Mouse (Mus musculus): ENCODE results near the gene Pdcd1lg2.

DNA sequence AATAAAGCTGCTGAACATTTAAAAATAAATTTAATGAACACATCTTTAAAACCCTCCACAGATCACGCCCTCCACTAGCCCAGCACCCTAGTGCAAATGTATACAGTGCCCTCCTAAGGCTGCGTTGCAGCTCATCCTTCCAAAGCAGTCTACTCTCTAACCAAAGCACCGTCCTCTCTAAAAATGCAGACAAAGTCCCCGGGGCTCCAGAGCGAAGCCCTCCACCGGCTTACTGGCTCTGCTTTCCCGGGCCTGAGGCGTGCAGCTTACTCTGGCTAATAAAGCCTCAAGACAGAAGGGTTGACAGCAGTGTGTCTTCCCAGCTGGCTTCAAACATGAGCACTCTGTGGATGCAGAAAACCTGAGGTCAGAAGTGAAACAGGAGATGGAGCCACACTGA, 9.7 kb downstream of the Pdcd1lg2 start:
- TF ChIP-seq CTCF (IDR thresholded peaks at IDR 0.05; ENCODE audit: control insufficient read depth, insufficient read depth, insufficient replicate concordance, low read depth, low read length) (no peak), POLR2A (IDR thresholded peaks at IDR 0.05; ENCODE audit: control insufficient read depth, low read depth, low read length) (no peak)

Data from testis, adult 2 months (tissue).